Mouse (Mus musculus) embryonic facial prominence, embryonic 12.5 days (tissue): ENCODE measurements at regions not wholly inside any gene's neighbourhood (a gene's known extent, or its start where the extent isn't known, plus 50 kb on each side); places are given as distances from the start of the nearest gene placed in this dataset.

Experiments
- ATAC-seq: fragments of 200-750 bp; cut with Nextera tagmentation; 2 replicates; pipeline ENCODE4 v1.8.0; 2017; ENCODE audit not compliant: insufficient number of reproducible peaks, insufficient read depth, low FRiP score, low TSS enrichment
- H3K27ac ChIP-seq: fragments of 300-500 bp; sonication (generic); 2 replicates; pipeline ENCODE4 v1.5.1; 2016; ENCODE audit warnings: mild to moderate bottlenecking
- H3K27me3 ChIP-seq: fragments of 300-500 bp; sonication (generic); 2 replicates; pipeline ENCODE4 v1.6.1; 2016; ENCODE audit warnings: mild to moderate bottlenecking, moderate library complexity
- H3K36me3 ChIP-seq: fragments of 300-500 bp; sonication (generic); 2 replicates; pipeline ENCODE4 v1.6.1; 2016; ENCODE audit warnings: mild to moderate bottlenecking
- H3K4me1 ChIP-seq: fragments of 300-500 bp; sonication (generic); 2 replicates; pipeline ENCODE4 v1.6.1; 2016
- H3K4me2 ChIP-seq: fragments of 300-500 bp; sonication (generic); replicated peaks from 2 replicates; pipeline ENCODE4 v1.6.1; 2016; ENCODE audit warnings: mild to moderate bottlenecking, moderate library complexity
- H3K4me3 ChIP-seq: fragments of 300-500 bp; sonication (generic); 2 replicates; pipeline ENCODE4 v1.5.1; 2016; ENCODE audit warnings: mild to moderate bottlenecking
- H3K9ac ChIP-seq: fragments of 300-500 bp; sonication (generic); 2 replicates; pipeline ENCODE4 v1.6.1; 2016; ENCODE audit warnings: mild to moderate bottlenecking, moderate library complexity
- H3K9me3 ChIP-seq: fragments of 300-500 bp; sonication (generic); 2 replicates; pipeline ENCODE4 v1.6.1; 2016; ENCODE audit warnings: mild to moderate bottlenecking, moderate library complexity
- WGBS: fragments of 180-500 bp; shearing (Covaris S2); methylation state at CpG from one replicate; pipeline ENCODE4 v1.1.7; 2016; 5-methylcytosine and 5-hydroxymethylcytosine counted together

GRCm38 (mm10) chr17:82925751-82926150 is 289.3 kb upstream of the Pkdcc start:
- 79% methylated on average over 2 of the region's 2 CpGs for WGBS
- no peak overlapping the region for H3K4me2 ChIP-seq
- H3K36me3 ChIP-seq: no peaks in the 10 kb centered on the region
- H3K9ac ChIP-seq: no peak overlapping the region
- no peak overlapping the region for H3K27ac ChIP-seq
- no peak overlapping the region for H3K4me3 ChIP-seq
- H3K4me1 ChIP-seq: no peaks in the 10 kb centered on the region
- no peaks in the 10 kb centered on the region for H3K9me3 ChIP-seq
- H3K27me3 ChIP-seq: no peaks in the 10 kb centered on the region
- ATAC-seq: no peak

GRCm38 (mm10) chr17:82927681-82928080 is 287.4 kb upstream of the Pkdcc start:
- H3K27ac ChIP-seq: no peak overlapping the region
- no peak overlapping the region for H3K4me3 ChIP-seq
- WGBS: 92% methylated on average over 3 of the region's 3 CpGs
- H3K9ac ChIP-seq: no peak overlapping the region
- H3K4me2 ChIP-seq: no peak overlapping the region
- no peaks in the 10 kb centered on the region for H3K4me1 ChIP-seq
- H3K27me3 ChIP-seq: no peaks in the 10 kb centered on the region
- ATAC-seq: no peak
- no peaks in the 10 kb centered on the region for H3K9me3 ChIP-seq
- H3K36me3 ChIP-seq: no peaks in the 10 kb centered on the region

- Histone ChIP-seq H3K4me2 (no peak overlapping the region), H3K4me3 (no peak overlapping the region), H3K27ac (no peak overlapping the region), H3K36me3 (no peaks in the 10 kb centered on the region), H3K9me3 (no peaks in the 10 kb centered on the region), H3K4me1 (no peaks in the 10 kb centered on the region), H3K27me3 (no peaks in the 10 kb centered on the region), H3K9ac (no peak overlapping the region)
- WGBS: 73% methylated on average over 3 of the region's 3 CpGs
- ATAC-seq: no peak
Measured at GRCm38 (mm10) chr17:82929511-82929910, 285.6 kb upstream of the Pkdcc start.

- no peak overlapping the region for H3K4me2 ChIP-seq
- WGBS: 67% methylated on average over 1 of the region's 1 CpGs
- no peak for ATAC-seq
- no peaks in the 10 kb centered on the region for H3K36me3 ChIP-seq
- H3K4me3 ChIP-seq: no peak overlapping the region
- H3K9ac ChIP-seq: no peak overlapping the region
- H3K27me3 ChIP-seq: no peaks in the 10 kb centered on the region
- H3K27ac ChIP-seq: no peak overlapping the region
- no peaks in the 10 kb centered on the region for H3K9me3 ChIP-seq
- H3K4me1 ChIP-seq: no peaks in the 10 kb centered on the region
Measured at GRCm38 (mm10) chr17:82930738-82931137, 284.4 kb upstream of the Pkdcc start.

DNA sequence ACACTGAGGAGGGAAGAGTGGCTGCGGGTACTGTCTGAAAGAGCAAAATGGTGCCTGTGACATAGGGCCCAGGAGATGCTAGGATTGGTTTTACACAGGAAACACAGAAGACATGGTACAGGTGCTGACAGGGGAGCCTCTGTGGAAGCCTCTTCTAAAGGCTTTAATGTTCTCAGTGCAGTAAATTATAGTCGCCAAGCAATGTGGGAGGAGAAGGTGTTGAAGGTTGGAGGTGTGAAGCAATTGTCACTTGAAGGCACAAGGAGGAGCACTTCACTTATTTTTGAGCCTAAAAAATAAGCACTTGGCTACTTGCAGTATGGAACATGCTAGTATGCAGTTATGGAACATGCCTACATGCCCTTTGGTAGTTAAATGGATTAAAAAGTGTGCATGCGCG is 283.6 kb upstream of the Pkdcc start:
- Histone ChIP-seq H3K4me2 (no peak overlapping the region), H3K27ac (no peak overlapping the region), H3K9ac (no peak overlapping the region), H3K4me3 (no peak overlapping the region), H3K27me3 (no peaks in the 10 kb centered on the region), H3K4me1 (no peaks in the 10 kb centered on the region), H3K36me3 (no peaks in the 10 kb centered on the region), H3K9me3 (no peaks in the 10 kb centered on the region)
- 96% methylated on average over 4 of the region's 4 CpGs for WGBS
- ATAC-seq: no peak

DNA sequence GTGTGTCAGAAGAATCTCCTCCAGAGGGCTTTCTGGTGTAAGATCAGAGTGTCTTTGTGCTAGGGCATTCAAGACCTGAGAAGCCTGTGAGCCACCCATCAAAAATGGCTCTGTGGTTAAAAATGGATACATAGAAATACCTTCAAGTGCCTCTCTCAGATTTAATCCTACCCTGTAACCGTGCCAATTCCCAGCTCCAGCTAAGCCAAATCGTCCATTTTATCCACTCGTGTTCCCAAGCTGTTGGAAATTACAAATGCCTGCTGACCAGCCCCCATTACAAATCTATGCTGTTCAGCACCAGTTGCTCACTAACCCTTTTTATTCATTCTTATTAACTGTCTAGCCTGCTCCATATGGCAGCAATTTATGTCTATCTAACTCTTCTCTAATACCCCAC is 278.3 kb upstream of the Pkdcc start:
- H3K27ac ChIP-seq: no peak overlapping the region
- no peak overlapping the region for H3K4me3 ChIP-seq
- H3K27me3 ChIP-seq: no peaks in the 10 kb centered on the region
- no peak overlapping the region for H3K4me2 ChIP-seq
- H3K4me1 ChIP-seq: peaks cover 3% of the 10 kb centered on the region; the same call in 1 of the 2 replicates
- ATAC-seq: no peak
- H3K36me3 ChIP-seq: no peaks in the 10 kb centered on the region
- no peak overlapping the region for H3K9ac ChIP-seq
- WGBS: 48% methylated on average over 3 of the region's 3 CpGs
- H3K9me3 ChIP-seq: no peaks in the 10 kb centered on the region

DNA sequence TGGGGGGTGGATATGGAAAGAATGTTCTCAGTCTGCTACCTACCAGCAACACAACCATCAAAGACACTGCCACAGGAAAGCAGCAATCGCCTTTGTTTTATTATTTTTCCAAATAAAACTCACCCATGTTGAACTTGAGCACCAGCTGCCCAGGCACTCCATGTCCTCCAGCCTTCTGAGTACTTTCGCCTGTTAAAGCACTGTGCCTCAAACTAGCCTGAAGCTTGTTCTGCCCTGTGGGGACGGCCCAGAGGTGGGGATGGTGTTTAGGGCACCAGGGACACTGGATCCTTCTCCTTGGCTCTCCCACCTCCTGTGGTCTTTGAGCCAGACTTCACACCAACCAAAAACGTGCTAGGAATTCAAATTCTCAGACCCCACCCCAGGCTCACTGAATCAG is 269.0 kb upstream of the Pkdcc start:
- no peak overlapping the region for H3K9ac ChIP-seq
- no peaks in the 10 kb centered on the region for H3K27me3 ChIP-seq
- no peaks in the 10 kb centered on the region for H3K9me3 ChIP-seq
- ATAC-seq: no peak
- no peak overlapping the region for H3K27ac ChIP-seq
- no peak overlapping the region for H3K4me2 ChIP-seq
- H3K4me3 ChIP-seq: no peak overlapping the region
- H3K36me3 ChIP-seq: no peaks in the 10 kb centered on the region
- H3K4me1 ChIP-seq: no peaks in the 10 kb centered on the region
- 59% methylated on average over 4 of the region's 4 CpGs for WGBS

- no peaks in the 10 kb centered on the region for H3K36me3 ChIP-seq
- no peak for ATAC-seq
- no peaks in the 10 kb centered on the region for H3K27me3 ChIP-seq
- H3K9ac ChIP-seq: no peak overlapping the region
- no peaks in the 10 kb centered on the region for H3K4me1 ChIP-seq
- no peak overlapping the region for H3K27ac ChIP-seq
- no peak overlapping the region for H3K4me3 ChIP-seq
- no peaks in the 10 kb centered on the region for H3K9me3 ChIP-seq
- H3K4me2 ChIP-seq: no peak overlapping the region
- WGBS: 84% methylated on average over 4 of the region's 4 CpGs
Measured at GRCm38 (mm10) chr17:82949794-82950193, 265.3 kb upstream of the Pkdcc start.

GRCm38 (mm10) chr17:82950268-82950667 is 264.8 kb upstream of the Pkdcc start:
- no peak overlapping the region for H3K27ac ChIP-seq
- H3K27me3 ChIP-seq: no peaks in the 10 kb centered on the region
- no peak overlapping the region for H3K4me3 ChIP-seq
- H3K9me3 ChIP-seq: no peaks in the 10 kb centered on the region
- no peak overlapping the region for H3K9ac ChIP-seq
- H3K4me2 ChIP-seq: no peak overlapping the region
- H3K36me3 ChIP-seq: no peaks in the 10 kb centered on the region
- ATAC-seq: no peak
- whole genome bisulfite sequencing: 86% methylated on average over 14 of the region's 14 CpGs
- no peaks in the 10 kb centered on the region for H3K4me1 ChIP-seq

GRCm38 (mm10) chr17:82957409-82957808 is 257.7 kb upstream of the Pkdcc start:
- no peak for ATAC-seq
- Histone ChIP-seq H3K27ac (no peak overlapping the region), H3K4me3 (no peak overlapping the region), H3K4me2 (no peak overlapping the region), H3K36me3 (no peaks in the 10 kb centered on the region), H3K27me3 (peaks cover 3% of the 10 kb centered on the region; the same call in 1 of the 2 replicates), H3K9ac (no peak overlapping the region), H3K9me3 (no peaks in the 10 kb centered on the region), H3K4me1 (no peaks in the 10 kb centered on the region)
- WGBS: 45% methylated on average over 4 of the region's 4 CpGs

DNA sequence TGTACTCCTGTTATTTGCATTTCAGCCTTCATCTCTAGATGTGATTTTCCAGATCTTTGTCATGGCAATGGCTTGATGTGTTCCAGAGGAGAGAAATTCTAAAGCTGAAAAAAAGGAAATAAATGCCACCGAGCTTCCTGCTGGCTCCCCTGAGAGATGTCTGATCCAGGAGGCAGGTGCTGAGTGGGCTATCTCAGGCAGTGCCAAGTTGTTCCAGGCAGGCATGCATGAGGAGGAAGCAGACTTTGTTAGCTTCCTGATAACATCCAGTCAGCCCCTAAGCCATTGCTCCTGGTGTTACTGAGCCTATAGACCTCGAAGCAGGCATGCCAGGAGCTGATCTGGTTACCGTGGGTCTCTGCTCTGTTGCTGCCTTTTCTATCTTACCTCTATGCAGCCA is 251.7 kb upstream of the Pkdcc start:
- no peaks in the 10 kb centered on the region; the same call in 1 of the 2 replicates for H3K27me3 ChIP-seq
- H3K4me3 ChIP-seq: no peak overlapping the region
- no peak overlapping the region for H3K4me2 ChIP-seq
- H3K4me1 ChIP-seq: no peaks in the 10 kb centered on the region
- ATAC-seq: no peak
- WGBS: 69% methylated on average over 3 of the region's 3 CpGs
- H3K9ac ChIP-seq: no peak overlapping the region
- H3K9me3 ChIP-seq: no peaks in the 10 kb centered on the region
- H3K27ac ChIP-seq: no peak overlapping the region
- no peaks in the 10 kb centered on the region for H3K36me3 ChIP-seq

DNA sequence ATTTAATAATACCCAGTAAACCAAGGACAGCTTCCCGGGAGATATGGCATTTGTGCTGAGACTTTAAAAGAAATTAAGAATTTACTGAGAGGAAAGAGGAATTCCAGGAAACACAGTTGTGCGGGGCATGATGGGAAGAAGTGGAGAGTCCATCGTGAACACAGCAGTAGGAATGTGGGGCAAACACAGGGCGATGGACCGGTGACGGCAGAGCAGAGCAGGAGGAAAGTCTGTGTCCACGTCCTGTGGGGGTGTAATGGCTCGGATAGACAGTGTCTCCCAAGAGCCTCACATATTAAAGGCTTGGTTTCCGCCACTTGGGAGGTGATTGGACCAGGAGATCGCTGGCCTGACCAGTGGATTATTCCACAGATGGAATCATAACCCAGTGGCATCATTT is 215.4 kb upstream of the Pkdcc start:
- H3K27ac ChIP-seq: no peak overlapping the region
- no peak overlapping the region for H3K4me2 ChIP-seq
- H3K36me3 ChIP-seq: no peaks in the 10 kb centered on the region
- H3K4me1 ChIP-seq: no peaks in the 10 kb centered on the region
- H3K4me3 ChIP-seq: no peak overlapping the region
- 77% methylated on average over 10 of the region's 10 CpGs for WGBS
- no peak overlapping the region for H3K9ac ChIP-seq
- no peak for ATAC-seq
- no peaks in the 10 kb centered on the region for H3K9me3 ChIP-seq
- no peaks in the 10 kb centered on the region for H3K27me3 ChIP-seq

- H3K9ac ChIP-seq: no peak overlapping the region
- H3K27ac ChIP-seq: no peak overlapping the region
- H3K9me3 ChIP-seq: no peaks in the 10 kb centered on the region
- H3K4me2 ChIP-seq: no peak overlapping the region
- 71% methylated on average over 8 of the region's 8 CpGs for WGBS
- ATAC-seq: no peak
- no peaks in the 10 kb centered on the region for H3K36me3 ChIP-seq
- H3K4me1 ChIP-seq: no peaks in the 10 kb centered on the region
- H3K27me3 ChIP-seq: no peaks in the 10 kb centered on the region
- H3K4me3 ChIP-seq: no peak overlapping the region
Measured at GRCm38 (mm10) chr17:83000411-83000810, 214.7 kb upstream of the Pkdcc start.
